Mouse (Mus musculus): ENCODE results near the gene Zc2hc1b.

Gene Zc2hc1b

DNA sequence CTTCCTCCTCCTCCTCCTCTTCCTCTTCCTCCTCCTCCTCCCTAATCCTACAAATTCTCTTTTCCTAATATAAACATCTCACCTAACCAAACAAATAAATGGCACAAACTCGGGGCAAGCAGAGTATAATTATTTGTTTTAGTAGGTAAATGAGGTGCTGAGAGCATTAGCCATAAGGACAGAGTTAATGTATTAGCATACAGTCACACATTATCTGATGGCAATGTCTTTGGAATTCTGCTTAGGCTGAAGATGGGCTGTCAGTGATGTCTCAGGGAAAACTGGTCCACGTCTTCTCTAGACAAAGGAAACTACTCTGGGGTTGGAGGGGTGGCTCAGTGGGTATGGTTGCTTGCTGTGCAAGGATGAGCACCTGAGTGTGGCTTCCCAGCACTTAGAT, 6.4 kb downstream of the Zc2hc1b start:
- DNase-seq, result no peak

DNA sequence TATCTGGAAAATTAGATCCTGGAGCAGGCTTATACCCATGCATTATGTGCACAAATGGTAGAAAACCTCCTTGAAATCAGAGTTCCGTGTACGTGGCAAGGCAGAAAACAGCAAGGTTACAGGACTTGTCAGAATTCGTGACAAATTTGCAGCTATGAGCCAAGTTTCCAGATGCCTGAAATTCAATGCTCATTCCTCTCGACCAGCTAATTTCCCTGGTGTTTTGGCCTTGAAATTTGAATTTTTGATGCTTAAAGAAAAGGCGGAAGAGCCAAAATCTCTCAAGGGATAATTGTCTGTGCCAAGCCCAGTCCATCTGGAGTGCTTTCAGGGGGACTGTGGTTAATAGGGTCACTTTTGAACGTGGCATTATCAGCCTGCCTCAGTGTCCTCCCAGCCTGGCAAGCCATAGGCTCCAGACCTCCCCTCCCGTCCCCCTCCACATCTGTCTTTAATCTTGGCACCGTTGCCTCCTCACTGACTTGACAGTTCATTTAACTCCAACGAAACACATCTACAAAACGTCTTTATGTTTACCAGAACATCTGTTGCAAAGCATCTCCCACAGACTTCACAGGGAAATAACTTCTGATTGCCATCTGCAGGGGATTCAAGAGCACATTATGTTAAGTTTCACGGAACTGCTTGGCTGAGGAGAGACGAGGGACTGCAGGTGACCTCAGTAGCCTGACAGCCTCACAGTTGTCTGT, 6.9 kb downstream of the Zc2hc1b start:
- peak in 1 of 2 experiments; percentile 4 for DNase-seq

DNA sequence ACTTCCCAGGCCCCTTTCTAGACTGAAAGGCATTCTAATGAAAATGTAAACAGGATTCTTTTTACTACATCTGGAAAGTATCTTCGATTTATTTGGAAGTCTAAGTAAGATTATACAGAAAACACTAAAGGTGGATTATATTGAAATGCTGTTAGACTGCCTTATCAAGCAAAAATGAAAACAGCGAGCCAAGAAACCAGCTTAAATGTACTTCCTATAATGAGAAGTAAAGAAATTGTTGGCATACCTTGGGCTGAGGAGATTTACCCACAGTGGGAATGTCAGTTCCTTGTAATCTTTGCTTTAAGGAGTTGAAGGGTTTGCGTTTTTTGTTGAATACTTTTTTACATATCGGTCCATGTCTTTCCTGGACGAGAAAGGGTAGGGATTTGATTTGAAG, 9.4 kb downstream of the Zc2hc1b start:
- no peak for DNase-seq

DNA sequence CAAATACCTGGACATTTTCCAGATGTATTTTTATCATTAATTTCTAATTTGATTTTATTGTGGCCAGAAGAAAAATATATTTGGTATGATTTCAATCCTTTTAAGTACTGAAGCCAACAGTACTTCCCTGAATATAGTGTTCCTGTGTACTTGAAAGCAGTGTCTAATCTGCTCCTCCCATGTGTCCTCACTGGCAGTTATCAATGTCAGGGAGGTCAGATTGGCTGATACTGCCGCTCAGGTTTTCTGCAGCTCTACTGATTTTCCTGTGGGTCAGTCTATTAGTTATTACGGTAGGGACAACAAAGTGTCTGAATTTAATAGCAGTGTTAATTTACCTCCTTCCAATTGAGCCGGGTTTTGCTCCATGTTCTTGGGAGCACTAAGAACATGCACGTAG, 15.8 kb downstream of the Zc2hc1b start:
- DNase-seq, result no peak

DNA sequence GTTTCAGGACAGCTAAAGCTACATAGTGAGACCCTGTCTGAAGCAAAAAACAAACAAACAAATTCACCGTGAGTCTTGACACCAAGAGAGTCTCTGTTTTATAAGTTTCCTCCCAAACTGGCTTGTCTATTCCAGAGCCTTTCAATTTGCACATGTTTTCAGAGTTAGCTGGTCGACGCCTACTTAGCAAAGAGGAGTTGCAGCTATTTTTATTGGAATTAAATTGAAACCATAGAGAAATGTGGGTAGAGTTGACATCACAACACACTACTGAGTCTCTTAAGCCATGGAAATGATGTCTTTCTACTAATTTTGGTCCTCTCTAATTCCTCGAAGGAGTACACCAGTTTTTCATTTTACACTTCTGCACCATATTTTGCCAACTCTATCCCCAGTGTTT, 16.9 kb downstream of the Zc2hc1b start:
- DNase-seq, result no peak

DNA sequence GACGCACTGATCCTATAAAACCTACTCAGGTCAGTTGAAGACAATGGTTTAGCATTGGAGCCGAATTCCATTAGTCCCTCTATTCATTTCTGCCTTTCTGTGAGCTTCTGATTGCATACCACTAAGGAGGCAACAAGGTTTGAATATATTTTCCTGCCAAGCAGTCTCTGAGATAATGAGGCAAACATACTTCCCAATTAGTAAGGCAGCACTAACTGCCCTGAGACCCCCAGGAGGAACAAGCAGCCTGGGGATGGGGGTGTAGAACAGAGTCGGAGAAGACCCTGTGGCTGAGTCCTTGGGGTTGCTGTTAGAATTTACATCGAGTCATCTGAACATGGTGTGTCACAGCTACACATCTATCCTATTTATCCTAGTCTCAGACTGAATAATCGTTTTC, 22.4 kb downstream of the Zc2hc1b start:
- DNase-seq, result no peak

DNA sequence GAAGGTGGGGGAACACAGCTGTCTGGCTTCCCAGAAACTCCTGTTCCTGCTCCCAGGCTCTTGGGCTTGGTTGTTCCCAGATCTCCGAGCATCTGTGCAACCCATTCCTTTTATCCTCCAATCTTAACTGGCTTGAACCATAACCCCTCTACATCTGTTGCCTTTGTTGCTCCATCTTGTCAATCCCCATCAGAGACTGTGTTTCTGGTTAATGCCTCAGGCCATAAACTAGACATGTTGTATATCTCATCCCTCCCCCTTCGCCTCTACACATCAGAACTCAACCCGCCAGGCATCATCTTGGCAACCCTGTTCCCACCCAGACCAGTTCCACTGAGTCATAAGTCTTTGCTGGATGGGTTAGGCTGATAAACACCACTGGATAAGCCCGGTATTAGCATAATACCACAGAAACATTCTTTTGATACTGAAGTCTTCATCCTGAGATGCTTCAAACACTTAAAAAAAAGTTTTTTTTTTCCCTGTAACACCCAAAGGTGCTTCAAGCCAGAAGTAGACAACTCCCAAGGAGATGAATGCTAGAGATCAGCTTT, 24.9 kb downstream of the Zc2hc1b start:
- DNase-seq, result no peak

DNA sequence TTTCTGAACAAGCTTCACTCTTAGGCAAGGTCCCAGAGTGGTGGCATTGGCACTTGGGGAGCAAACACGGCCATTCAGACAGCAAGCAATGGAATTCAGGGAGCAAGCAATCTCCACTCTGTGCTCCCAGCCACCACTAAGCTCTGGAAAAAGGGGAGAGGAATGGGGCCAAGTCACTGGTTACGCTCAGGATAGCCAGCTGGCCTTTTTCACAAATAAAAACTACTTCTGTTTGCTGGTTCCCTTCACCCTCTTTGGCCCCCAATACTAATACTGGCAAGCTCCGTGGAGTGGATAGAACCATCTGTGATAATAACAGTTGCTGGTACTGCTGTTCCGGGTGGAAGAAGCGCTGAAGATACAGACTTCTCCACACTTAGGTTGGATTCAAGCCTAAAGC, 26.5 kb downstream of the Zc2hc1b start:
- peak; percentile 14 to 39 for DNase-seq

DNA sequence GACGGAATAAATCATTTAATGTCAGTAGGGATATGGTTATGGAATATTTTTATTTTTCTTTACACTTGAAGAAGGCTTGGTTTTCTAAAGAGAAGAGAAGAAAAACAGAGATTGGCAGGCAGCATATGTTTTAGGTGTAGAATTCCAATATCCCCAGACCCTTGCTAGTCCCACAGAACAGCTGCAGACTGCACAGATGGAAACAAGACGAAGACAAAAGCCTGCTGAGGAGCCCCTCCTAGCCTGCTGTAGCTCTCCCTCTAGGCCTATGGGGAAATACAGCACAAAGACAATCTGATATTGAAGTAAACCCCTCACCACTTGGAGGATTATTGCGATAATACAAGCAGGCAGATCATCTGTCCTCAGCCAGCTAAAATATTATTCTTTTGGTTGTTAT, 27.4 kb downstream of the Zc2hc1b start:
- no peak for DNase-seq

DNA sequence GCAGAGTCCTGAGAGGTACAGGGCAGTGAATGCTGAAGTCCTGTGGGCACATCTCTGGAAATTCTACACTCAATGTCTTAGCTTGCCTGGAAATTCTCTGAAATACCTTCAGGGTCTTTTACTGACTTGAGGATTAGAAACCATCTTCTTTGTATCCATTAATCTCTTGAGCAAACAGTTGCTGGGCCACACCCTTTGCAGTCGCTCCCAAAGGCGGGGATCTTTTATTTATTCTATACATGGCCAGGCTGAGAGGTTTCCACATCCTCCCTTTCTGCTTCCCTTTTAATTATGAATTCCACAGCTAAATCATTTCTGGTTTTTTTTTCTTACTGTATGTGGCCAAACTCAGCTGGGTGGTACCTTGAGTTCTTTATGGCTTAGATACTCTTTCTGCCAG, 37.4 kb downstream of the Zc2hc1b start:
- DNase-seq, result no peak

DNA sequence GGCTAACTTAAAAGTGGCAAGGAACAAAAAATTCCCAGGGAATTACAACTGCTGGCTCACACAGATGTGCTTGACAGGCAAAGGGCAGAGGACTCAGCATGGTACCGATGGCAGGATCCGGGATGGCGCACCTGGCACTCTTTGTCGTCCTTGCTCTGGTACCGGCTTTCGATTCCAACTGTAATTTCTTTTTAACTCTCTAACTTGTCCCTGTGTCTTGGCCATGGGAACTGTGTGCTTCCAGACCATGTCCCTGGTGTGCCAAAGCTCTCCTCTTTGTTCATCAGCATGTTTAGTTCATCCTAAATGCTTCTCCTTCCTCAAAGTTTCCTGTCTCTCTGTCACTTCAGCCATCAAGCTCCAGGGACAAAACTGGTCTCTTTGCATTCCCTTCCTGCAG, 39.9 kb downstream of the Zc2hc1b start:
- DNase-seq, result no peak

DNA sequence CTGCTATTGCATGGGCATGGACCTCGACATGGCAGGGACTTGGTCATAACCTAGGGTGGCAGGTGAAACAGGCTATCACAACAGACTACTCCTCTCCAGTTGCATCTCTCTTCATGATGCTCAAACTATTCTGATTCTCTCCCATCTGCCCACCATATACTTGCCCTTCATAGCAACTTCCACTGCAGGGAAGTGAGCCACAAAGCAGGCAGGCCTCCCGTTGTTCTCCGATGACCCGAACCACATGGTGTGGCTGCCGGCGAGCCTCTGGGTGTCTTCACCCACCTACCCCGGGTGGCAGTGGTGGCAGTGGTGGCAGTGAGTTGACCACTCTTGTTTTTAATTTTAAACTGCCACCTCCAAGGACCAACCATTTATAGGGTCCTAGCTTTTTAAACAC, 42.1 kb downstream of the Zc2hc1b start:
- DNase-seq, result no peak

DNA sequence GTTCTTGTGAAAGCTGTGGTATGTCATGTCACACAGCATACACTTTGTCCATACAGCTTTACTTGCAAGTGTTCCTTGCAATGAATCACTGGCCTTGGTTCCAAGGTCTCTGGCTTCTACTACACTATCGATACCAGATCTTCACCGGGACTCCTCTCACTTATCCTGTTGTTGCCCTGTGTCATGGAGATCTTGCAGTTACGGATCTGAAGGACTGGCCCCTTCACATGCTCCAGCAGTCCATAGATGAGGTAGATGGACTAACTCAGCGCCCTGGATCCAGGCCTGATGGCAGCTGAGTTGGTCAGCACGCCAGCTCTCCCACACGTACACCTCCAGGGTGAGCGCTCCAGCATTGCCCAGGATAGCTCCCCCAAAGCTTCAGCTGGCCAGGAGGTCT, 42.5 kb downstream of the Zc2hc1b start:
- no peak for DNase-seq

DNA sequence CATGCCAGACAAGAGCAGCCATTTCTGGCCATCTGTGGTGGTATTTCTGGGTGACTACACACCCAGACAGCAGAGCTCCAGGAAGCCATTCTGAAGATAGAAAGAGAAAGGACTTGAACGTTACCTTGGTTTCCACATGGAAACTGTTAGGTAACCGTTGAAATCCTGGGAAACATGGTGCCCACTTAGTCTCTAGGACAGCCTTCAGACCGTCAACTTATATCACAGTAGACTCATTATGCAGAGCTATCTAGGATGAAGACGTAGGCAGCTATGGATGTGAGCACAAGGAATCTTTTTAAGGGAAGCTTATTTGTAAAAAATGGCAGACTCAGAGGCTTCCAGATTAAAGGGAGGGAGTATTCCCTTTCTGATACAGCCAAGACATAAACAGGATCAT, 44.0 kb downstream of the Zc2hc1b start:
- DNase-seq, result no peak

DNA sequence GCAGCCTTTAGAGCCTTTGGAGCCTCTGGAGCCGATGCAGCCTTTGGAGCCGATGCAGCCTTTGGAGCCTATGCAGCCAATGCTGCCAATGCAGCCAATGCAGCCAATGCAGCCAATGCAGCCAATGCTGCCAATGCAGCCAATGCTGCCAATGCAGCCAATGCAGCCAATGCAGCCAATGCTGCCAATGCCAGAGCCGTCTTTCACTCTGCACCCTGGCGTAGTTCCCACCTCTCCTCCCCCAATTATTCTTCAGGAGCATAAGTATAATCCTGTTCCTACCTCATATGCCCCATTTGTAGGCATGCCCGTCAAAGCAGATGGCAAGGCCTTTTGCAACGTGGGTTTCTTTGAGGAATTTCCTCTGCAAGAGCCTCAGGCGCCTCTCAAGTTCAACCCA, 49.9 kb downstream of the Zc2hc1b start:
- DNase-seq, result no peak

DNA sequence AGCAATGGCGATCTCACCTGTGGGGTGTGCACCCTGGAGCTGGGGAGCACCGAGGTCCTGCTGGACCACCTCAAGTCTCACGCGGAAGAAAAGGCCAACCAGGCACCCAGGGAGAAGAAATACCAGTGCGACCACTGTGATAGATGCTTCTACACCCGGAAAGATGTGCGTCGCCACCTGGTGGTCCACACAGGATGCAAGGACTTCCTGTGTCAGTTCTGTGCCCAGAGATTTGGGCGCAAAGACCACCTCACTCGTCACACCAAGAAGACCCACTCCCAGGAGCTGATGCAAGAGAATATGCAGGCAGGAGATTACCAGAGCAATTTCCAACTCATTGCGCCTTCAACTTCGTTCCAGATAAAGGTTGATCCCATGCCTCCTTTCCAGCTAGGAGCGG, 50.5 kb downstream of the Zc2hc1b start:
- DNase-seq, result peak; percentile 57 to 66

DNA sequence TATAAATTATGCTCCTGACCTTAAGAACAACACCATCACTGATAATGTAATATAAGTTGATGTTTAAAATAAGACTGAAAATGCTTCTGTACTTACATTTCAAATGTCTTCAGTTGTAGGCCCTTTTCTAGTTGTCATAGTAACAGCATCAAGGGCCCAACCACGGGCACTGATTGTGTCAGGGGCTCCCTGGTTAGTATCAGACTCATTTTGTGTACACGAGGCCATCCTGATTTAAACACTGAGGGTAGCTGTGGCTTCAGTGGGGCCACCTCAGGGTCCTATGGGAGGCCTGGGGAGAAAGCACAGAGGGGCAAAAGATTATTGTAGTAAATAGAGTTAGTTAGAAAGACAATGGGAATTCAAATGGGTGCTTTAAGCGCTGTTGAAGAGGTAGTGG, 52.0 kb downstream of the Zc2hc1b start:
- no peak for DNase-seq

DNA sequence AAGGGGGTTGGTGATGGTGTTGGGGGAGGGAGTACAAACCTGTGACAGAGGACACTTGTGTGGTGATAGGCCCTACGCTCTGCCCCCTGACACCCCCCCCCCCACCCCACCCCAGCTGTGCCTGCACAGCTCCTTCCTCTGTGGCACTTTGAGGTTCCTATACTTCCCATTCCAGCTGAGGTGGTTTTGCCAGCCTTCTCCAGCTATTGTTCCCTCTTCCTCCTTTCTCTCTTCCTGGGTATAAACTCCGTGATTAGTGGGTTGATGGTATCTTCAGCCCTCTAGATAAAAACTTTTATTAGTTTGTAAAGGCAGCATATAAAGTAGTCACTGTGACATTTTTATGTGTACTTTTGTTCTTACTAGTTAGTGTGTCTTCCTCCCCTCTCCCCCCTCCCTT, 58.5 kb downstream of the Zc2hc1b start:
- no peak for DNase-seq

DNA sequence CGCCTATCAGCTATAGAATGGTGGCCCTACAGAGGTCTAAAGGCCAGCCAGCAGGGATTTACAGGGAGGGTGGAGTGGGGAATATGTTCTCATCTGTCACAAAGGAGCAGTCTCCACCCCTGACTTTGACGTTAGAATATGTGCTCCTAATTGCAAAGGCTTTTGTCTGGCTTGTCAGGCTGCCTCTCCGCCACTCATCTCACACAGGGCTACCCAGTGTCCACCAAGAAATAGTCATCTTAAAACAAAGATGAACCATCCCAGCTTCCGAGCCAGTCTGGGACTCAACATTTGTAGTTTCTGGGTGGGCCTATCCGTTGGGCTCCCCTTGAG, 59.1 kb downstream of the Zc2hc1b start:
- no peak for DNase-seq

DNA sequence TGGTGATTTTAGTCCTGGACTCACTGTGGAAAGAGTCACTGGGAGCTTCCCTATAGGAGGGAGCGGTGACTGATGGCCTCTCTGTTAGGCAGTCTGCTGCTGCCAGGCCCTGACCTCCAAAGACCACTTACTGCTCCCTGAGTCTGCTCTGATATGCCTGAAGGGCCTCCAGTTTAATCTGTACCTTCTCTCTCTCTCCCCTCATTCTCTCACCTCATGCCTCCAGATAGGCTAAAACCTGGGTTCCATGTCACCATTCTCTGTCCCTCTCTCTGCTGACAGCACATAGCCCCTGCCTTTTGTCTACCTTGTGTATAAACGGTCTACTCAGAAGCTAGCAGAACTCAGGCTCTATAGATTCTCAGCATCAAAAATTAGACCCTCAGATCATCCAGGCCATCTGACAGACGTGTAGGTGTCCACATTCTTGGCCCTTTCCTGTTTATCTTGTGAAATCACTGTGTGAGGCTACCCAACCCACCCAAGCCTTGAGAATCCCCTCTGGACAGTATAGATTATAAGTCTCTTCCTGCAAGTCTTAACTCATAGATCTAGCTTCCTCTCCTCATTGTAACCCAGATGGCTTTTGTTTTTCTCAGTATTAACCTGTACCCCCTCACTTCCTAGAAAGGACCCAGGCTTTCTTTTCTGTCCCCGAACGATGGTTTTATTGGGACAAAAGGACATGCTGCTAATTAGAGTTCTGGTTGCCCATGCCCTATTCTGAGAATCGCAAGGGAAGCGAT, 59.6 kb downstream of the Zc2hc1b start:
- DNase-seq, result no peak

DNA sequence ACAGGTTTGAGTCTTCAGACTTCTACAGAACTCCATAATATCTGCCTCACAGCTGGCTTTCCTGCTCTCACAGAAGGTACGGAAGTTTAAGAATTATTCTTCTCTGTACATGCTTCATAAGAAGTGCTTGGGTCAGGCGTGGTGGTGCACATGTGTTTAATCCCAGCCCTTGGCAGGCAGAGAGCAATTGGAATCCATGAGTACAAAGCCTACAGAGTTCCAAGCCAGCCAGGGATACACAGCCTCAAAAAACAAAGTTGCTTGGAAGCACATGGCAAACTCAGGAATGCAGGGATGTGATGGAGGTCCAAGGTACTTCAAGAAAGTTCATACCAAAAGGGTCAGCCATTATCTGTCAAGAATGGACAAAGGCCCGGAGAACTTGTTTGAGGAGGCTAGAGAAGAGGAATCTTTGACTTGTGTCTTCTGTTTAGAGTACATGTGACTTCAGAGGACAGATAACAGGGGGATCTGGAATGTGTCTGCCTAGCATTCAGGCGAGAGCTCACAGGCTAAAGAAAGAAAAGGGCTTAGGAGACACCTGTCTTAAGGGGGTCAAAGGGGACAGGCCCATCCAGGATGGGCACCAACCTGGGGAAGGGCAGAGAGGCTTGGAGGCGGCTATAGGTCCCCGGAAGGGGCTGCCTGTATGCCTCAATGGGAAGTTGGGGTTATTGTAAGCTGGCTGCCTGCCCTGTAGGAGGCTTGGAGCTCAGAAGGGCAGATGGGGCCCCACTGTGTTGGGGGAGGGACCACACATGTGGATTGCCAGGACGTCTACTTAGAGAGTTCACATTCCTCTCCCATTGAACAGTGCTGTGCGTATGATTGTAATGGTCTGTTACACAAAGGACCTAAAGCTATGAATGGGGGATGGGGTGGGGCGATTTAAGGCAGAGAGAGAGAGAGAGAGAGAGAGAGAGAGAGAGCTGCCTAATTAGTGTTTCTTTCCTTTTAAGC, 60.8 kb downstream of the Zc2hc1b start:
- DNase-seq, result peak in 1 of 2 experiments; percentile 13

DNA sequence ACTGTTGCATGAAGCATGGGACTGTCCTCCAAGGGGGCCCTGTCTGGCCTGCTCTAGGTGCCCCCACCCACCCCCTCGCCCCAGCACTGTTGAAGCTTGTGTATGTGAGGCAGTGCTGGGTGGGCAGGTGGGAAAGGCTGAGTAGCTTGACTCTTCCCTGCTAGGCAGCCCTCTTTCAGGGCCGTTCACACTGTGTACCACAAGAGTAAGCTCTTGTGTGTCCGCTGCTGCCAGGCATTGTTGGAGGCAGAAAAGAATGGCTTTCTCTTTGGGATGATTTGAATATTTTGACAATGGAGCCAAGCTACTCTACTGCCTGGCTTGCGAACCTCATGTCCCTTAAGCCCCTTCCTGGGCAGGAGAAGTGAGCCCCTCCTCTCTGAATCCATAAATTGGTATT, 62.8 kb downstream of the Zc2hc1b start:
- no peak for DNase-seq

DNA sequence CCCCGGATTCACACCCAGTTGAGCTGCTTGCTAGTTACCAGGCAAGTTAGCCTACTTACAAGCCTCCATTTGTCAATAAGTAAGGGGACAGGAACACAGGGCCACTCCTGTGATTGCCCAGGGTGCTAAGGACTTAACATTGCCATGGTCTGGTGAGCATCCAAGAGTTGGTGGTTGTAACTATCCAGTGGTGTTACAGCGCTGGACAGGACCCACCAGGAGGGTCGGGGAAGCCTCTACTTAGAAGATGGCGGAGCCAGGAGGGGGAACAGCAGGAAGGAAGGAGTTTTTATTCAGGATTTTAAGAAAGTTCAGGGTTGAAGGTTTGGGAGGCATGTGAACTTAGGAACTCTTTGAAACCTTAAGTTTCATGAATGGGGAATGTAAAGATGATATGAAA, 64.2 kb downstream of the Zc2hc1b start:
- no peak for DNase-seq

Measured in kidney, postnatal 4 days (tissue).